Mouse (Mus musculus): ENCODE results near the gene Ing3.

Gene Ing3

GRCm38 (mm10) chr6:21949226-21949731 lies at the start of gene Ing3:
Ing3 (plus strand) TSS chr6:21949571.
- peak; percentile 96 for DNase-seq (ENCODE audit: low spot score)

DNA sequence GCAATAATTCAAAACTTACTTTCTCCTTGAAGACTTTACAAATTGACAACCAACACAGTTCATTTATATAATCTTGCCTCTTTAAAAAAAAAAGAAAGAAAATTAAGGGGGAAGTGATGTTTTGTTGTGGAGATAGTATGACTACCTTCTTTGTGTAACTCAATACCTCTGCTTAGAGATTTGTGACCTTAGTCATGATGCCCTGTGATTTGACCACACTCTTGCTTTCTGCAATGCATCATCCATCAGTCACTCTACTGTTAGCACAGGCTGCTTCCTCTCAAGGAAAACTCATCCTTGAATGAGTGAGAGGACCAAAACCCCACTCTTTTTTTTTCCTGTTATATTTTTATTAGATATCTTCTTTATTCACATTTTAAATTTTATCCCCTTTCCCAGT lies 39.7 kb upstream of the Ing3 start:
- no peak for DNase-seq (ENCODE audit: low spot score)

DNA sequence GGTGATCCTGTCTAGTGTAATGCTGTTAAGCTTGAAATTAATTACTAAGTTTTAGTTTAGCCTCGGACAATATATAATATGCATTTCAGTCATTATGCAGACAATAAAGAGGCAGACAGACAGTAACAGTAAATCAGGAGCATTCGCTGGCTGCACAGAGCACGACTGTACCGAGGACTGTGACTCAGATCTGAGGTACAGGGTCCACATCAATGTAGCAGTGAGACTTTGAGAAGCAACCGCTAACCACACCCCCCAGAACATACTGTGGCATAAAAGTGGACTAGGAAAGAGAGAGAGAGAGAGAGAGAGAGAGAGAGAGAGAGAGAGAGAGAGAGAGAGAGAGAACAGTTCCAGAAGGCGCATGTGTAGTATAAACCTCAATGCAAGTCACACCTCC lies 38.6 kb upstream of the Ing3 start:
- DNase-seq (ENCODE audit: low spot score): no peak

DNA sequence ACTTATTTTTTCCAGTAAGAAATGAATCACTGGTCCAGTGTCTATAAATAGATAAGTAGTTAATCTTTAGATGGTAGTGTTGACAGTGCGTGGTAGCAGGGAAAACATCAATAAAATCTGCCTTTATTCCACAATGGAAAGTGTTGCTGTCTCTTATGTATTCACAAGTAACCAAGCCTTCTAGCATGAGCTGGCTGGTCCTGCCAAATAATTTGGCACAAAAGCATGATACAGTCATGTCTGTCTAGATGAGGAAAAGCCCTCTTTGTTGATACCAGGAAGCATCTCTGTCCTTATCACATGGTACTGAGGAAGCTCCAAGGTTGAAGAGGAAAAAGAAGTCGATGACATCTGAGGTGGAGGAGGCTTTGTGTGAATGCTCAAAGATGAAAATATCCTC lies 32.8 kb upstream of the Ing3 start:
- DNase-seq (ENCODE audit: low spot score): no peak

DNA sequence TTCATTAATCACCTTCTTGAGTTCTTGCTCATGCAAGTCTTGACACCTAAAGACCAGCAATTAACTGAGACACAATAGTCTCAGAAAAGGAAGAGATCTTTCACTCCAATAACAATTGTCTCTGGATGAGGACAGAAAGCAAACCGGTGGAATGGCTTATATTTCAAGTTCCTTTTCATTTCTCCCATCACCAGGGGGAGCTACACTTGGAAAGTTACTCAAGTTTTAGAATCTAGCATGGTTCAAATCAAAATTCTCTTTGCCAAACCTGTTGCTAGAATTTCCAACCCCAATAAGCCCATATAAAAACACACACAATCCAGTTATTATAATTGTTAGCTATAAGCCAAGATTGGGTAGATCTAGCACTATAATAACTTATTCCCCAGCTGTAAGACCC lies 25.2 kb upstream of the Ing3 start:
- DNase-seq (ENCODE audit: low spot score): no peak

DNA sequence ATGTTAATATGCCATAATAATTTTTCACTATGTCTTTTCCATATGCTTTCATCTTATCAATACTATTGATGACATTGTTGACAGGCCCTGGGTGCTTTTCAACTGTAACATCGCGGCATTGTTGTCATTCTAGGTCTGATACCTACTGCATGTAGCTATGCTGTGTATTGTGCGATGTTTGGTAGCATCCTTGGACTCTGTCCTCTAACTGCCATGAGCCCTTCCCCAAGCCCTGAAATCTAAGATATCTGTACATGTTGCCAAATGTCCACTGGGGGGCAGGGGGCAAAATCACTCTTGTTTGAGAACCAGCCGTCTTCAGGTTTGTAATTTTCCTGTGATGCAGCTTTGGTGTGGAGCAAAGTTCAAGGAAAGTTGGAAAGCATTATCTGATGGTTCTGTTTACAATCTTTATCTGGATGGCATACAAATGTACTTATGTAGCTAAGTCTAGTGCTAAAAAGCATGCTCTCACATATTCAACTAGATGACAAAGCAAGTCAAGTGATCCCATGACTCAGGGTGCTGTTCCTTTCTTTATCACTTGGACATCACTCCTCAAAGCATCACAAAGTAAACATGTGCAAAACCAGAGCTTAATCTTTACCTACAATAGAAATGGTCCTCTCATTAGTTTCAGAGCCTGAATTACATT lies 11.3 kb upstream of the Ing3 start:
- no peak for DNase-seq (ENCODE audit: low spot score)

GRCm38 (mm10) chr6:21949771-21950448 lies 539 bp downstream of the Ing3 start:
- peak; percentile 95 for DNase-seq (ENCODE audit: low spot score)

GRCm38 (mm10) chr6:21950676-21951075 lies 1.3 kb downstream of the Ing3 start:
- DNase-seq (ENCODE audit: low spot score): no peak

DNA sequence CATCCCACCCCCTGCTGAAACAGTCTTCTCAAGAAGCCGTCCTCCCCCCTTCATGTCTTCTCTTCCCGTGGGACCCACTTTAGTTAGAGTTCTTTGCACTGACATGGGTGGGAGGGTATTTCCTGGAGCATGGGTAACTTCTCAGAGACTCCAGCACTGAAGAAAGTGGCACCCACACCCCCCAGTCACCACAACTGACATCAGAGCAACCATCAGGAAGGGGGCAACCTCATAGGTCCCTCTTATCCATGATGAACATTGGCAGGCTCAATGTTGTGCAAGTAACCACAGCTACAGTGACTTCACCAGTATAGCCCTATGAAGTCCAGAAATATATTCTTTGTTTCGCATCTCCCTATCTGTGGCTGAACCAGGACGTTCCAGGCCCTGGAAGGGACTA lies 6.1 kb downstream of the Ing3 start:
- DNase-seq (ENCODE audit: low spot score): no peak

GRCm38 (mm10) chr6:21958922-21959321 lies 9.6 kb downstream of the Ing3 start:
- no peak for DNase-seq (ENCODE audit: low spot score)

DNA sequence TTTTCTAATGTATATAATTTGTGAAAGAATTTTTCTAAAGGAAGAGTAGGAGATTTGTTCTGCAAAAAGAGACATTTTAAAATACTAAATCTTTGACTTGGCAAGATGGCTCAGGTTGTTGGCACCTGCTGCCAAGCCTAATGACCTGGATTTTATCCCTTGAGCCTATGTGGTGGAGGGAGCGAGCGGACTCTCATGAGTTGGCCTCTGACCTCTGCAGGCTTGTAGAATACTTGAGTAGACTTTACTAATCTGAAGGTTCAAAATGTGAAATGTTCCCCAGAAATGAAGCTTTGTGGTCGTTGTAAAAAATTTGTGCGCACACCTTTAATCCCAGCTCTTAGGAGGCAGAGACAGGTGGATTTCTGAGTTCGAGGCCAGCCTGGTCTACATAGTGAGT lies 10.5 kb downstream of the Ing3 start:
- DNase-seq (ENCODE audit: low spot score): no peak

- no peak for DNase-seq (ENCODE audit: low spot score)
Observed at GRCm38 (mm10) chr6:21977532-21977931, 28.2 kb downstream of the Ing3 start.

GRCm38 (mm10) chr6:21981114-21981513 lies 31.7 kb downstream of the Ing3 start:
- DNase-seq (ENCODE audit: low spot score): no peak

DNA sequence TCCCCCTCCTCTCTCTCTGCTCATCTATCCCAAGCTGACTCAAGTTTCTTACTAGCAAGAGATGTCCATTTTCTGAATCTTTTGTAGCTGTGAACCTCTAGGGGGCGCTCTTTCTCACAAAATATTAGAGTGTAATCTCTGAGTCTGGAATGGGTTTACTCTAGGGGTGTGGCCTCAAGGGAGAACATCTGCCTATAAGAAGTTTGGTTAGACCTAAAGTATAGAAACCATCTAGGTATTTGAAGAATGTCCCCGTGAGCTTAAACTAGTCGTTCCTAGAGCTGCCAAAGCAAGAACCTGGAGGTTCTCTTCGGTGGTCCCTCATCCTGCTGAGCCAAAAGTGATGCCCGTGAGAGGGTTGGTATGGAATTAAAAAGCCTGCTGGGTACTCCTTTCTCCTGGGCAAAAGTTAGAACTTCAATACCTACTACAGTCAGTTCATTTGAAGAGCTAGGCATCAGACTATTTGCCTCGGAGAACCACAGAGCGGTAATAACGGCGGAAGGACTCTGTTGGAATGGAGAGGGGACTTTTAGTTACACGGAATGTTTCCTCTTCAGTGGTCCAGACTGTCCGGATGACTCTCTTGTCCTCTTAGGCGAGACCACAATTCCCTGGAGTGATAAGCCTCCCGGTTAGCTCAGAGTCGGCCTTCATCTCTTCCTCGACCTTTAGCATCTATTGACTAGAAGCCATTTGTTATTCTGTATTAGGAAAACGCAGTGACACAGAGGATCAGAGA lies 35.8 kb downstream of the Ing3 start:
- no peak for DNase-seq (ENCODE audit: low spot score)

DNA sequence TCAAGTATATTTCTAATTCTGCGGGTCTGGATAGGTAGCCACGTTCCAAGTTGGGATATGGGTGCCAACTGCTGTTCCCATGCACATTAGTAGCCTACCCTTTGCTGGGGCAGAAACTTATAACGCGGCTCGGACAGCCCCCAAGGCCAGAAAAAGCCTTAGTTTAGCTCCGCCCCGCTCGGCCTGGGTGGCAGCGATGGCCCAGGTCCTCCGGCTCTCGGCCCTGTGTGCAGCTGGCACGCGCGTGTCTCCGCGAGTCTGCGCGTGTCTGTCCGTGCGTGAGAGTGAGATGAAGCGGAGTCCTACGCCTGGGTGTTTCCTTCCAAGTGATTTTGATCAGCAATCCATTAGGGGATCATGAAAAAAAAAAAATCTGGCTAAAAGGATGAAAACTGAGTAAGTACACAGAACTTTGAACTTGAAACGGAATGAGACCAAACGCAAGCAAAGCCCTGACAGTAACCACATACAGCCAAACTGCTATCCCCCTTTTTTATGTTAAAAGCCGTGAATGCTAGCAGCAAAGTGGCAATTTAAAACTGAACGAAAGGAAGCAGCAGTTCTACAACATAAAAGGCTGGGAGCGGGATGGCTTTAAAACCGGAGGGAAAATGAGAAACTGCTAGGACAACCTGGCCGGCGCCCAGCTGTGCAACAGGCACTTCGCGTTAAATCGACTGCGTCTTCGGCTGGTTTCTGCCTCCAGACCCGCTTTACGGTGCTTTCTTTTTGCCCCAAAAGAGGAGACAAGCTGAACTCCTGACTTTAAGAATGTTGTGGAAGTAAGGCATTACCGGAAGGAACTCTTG lies 36.6 kb downstream of the Ing3 start, which contains the start of gene Cped1:
Cped1 (plus strand) TSS at position 185 of the 809 bp plus-strand sequence.
- peak; percentile 80 for DNase-seq (ENCODE audit: low spot score)

DNA sequence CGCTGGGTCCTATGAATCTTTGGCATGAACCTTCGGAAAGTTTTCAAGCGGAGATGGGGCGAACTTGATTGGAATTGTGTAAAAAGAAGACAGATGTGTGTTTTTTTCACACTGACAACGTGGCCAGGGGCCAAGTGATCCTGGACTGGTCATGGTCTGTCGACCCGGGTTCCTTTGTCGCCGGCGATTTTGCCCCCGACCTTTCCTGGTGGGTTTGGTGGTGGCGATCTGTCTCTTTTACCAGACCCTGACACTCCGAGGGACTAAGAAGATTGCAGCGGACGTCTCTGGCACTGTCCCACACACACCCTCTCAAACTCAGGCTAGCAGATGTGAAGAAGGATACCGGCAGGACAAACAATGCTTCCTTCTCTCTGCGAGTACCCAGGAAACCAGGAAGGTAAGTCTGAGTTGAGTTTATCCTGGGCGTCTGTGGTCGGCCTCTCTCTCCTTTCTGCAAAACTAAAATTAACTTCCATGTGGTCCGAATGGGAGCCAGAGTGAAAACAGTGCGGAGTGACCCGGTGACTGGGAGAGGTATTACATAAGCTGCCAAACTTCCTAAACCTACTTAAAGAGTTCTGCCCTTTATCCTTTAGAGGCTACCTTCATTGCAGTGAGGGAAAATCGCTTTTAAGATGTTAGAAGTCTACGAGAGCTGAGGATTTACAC lies 37.4 kb downstream of the Ing3 start:
- DNase-seq (ENCODE audit: low spot score): peak; percentile 41

DNA sequence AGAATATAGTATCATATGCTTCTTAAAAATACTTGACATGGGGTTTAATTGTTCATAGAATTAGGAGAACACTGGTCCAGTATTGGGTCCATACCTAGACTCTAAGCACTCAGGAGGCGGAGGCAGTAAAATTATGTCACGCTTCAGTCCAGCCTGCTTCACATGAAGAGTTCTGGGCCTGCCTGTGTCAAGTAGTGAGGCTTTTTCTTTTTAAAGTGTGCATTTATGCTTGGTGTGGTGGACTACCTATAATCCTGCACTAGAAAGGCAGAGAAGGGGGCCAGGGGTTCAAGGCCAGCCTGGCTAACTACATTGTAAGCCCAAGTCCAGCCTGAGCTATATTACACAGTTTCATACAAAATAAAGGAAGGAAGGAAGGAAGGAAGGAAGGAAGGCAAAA lies 38.2 kb downstream of the Ing3 start:
- no peak for DNase-seq (ENCODE audit: low spot score)

GRCm38 (mm10) chr6:21988296-21988695 lies 38.9 kb downstream of the Ing3 start:
- no peak for DNase-seq (ENCODE audit: low spot score)

GRCm38 (mm10) chr6:21989081-21989480 lies 39.7 kb downstream of the Ing3 start:
- DNase-seq (ENCODE audit: low spot score): no peak

- DNase-seq (ENCODE audit: low spot score): no peak
Observed at GRCm38 (mm10) chr6:21990181-21991135, 41.1 kb downstream of the Ing3 start.

All from ovary, postnatal 36 days (tissue).